Mouse (Mus musculus) myocyte (in vitro differentiated cells): ENCODE measurements at regions not wholly inside any gene's neighbourhood (a gene's known extent, or its start where the extent isn't known, plus 50 kb on each side); places are given as distances from the start of the nearest gene placed in this dataset.

Experiments
- H3K27me3 ChIP-seq: one replicate; pipeline ENCODE4 v1.6.1; 2011; ENCODE audit not compliant: control insufficient read depth, insufficient read depth, insufficient read length
- H3K36me3 ChIP-seq: one replicate; pipeline ENCODE4 v1.6.1; 2011; ENCODE audit not compliant: control insufficient read depth, insufficient read depth
- H3K4me2 ChIP-seq: one replicate; pipeline ENCODE4 v1.6.1; 2011; ENCODE audit warnings: low read depth, control low read depth
- H3K4me3 ChIP-seq: one replicate; pipeline ENCODE4 v1.5.1; 2011; ENCODE audit warnings: mild to moderate bottlenecking, control low read depth, moderate library complexity
- H3K79me2 ChIP-seq: one replicate; pipeline ENCODE4 v1.6.1; 2011; ENCODE audit not compliant: control insufficient read depth, insufficient read depth
- H3ac ChIP-seq: one replicate; pipeline ENCODE4 v1.6.1; 2011; ENCODE audit not compliant: control insufficient read depth, insufficient read length
- CEBPB ChIP-seq: IDR thresholded peaks from 2 replicates; pipeline ENCODE4 v1.6.1; 2011; ENCODE audit warnings: mild to moderate bottlenecking, moderate library complexity; ENCODE audit not compliant: poor library complexity, insufficient read depth, severe bottlenecking
- E2F4 ChIP-seq: IDR thresholded peaks from one replicate; pipeline ENCODE4 v1.6.1; 2011; ENCODE audit warnings: mild to moderate bottlenecking, control low read depth, moderate library complexity; ENCODE audit not compliant: insufficient read depth
- MAX ChIP-seq: IDR thresholded peaks from one replicate; pipeline ENCODE4 v1.6.1; 2011; ENCODE audit warnings: low read depth, mild to moderate bottlenecking, control low read depth
- MYOD1 ChIP-seq, 3 experiments: IDR thresholded peaks; one replicate each; pipeline ENCODE4 v1.6.1; 2011; ENCODE audit warnings: control low read depth in 2 of 3, low read depth in 2 of 3, mild to moderate bottlenecking in 2 of 3, moderate library complexity in 1 of 3; ENCODE audit not compliant: insufficient read length in 2 of 3, control insufficient read depth in 1 of 3
- MYOG ChIP-seq, 3 experiments: IDR thresholded peaks; one replicate each; pipeline ENCODE4 v1.6.1; 2011; ENCODE audit warnings: control low read depth in 2 of 3, low read depth in 2 of 3, mild to moderate bottlenecking in 2 of 3; ENCODE audit not compliant: insufficient read length in 2 of 3, control insufficient read depth in 1 of 3, insufficient read depth in 1 of 3
- POLR2A ChIP-seq: IDR thresholded peaks from one replicate; pipeline ENCODE4 v1.6.1; 2011; ENCODE audit warnings: low read depth, mild to moderate bottlenecking, control low read depth, moderate library complexity; ENCODE audit not compliant: insufficient read length
- POLR2AphosphoS2 ChIP-seq: IDR thresholded peaks from one replicate; pipeline ENCODE4 v1.6.1; 2011; ENCODE audit warnings: low read depth, control low read depth; ENCODE audit not compliant: insufficient read length
- REST ChIP-seq: IDR thresholded peaks from one replicate; pipeline ENCODE4 v1.6.1; 2011; ENCODE audit warnings: mild to moderate bottlenecking, control low read depth, moderate library complexity; ENCODE audit not compliant: insufficient read depth, insufficient read length
- SRF ChIP-seq: IDR thresholded peaks from one replicate; pipeline ENCODE4 v1.6.1; 2011; ENCODE audit warnings: low read depth; ENCODE audit not compliant: control insufficient read depth, insufficient read length
- TCF12 ChIP-seq: IDR thresholded peaks from one replicate; pipeline ENCODE4 v1.6.1; 2011; ENCODE audit warnings: mild to moderate bottlenecking, control low read depth; ENCODE audit not compliant: poor library complexity, insufficient read depth, severe bottlenecking
- TCF3 ChIP-seq: IDR thresholded peaks from one replicate; pipeline ENCODE4 v1.6.1; 2011; ENCODE audit warnings: low read depth, control low read depth; ENCODE audit not compliant: insufficient read length
- USF1 ChIP-seq: IDR thresholded peaks from one replicate; pipeline ENCODE4 v1.6.1; 2011; ENCODE audit warnings: low read depth, mild to moderate bottlenecking, control low read depth, moderate library complexity

GRCm38 (mm10) chr10:113034356-113034755 is 105.6 kb upstream of the Atxn7l3b start:
- no peak for TF ChIP-seq POLR2A
- no peak for TF ChIP-seq MAX
- TF ChIP-seq TCF3 = no peak
- no peak for TF ChIP-seq POLR2AphosphoS2
- no peak for TF ChIP-seq MYOG (IDR thresholded peaks at IDR 0.05; ENCODE audit: control insufficient read depth in 1 of 3, insufficient read depth in 1 of 3, insufficient read length in 2 of 3, low read depth in 2 of 3)
- TF ChIP-seq MYOD1 (IDR thresholded peaks at IDR 0.05; ENCODE audit: control insufficient read depth in 1 of 3, insufficient read length in 2 of 3, low read depth in 2 of 3) = no peak
- no peak for TF ChIP-seq CEBPB
- TF ChIP-seq USF1 = no peak
- TF ChIP-seq REST = no peak
- TF ChIP-seq E2F4 = no peak
- no peak for TF ChIP-seq TCF12
- TF ChIP-seq SRF = no peak
- Histone ChIP-seq H3K4me2 (no peak overlapping the region), H3K4me3 (no peak overlapping the region), H3K36me3 (no peaks in the 10 kb centered on the region), H3ac (no peak overlapping the region), H3K27me3 (no peaks in the 10 kb centered on the region), H3K79me2 (no peaks in the 10 kb centered on the region)

GRCm38 (mm10) chr10:113032870-113033269 is 104.1 kb upstream of the Atxn7l3b start:
- no peak overlapping the region for H3ac ChIP-seq
- no peak overlapping the region for H3K4me2 ChIP-seq
- H3K79me2 ChIP-seq = no peaks in the 10 kb centered on the region
- TF ChIP-seq E2F4 (no peak), CEBPB (no peak), MYOG (IDR thresholded peaks at IDR 0.05; ENCODE audit: control insufficient read depth in 1 of 3, insufficient read depth in 1 of 3, insufficient read length in 2 of 3, low read depth in 2 of 3) (peak in 1 of 3 experiments; percentile 52), MYOD1 (IDR thresholded peaks at IDR 0.05; ENCODE audit: control insufficient read depth in 1 of 3, insufficient read length in 2 of 3, low read depth in 2 of 3) (peak in 2 of 3 experiments; percentile 24 to 33), USF1 (no peak), POLR2AphosphoS2 (no peak)
- no peaks in the 10 kb centered on the region for H3K36me3 ChIP-seq
- no peaks in the 10 kb centered on the region for H3K27me3 ChIP-seq
- no peak overlapping the region for H3K4me3 ChIP-seq

- no peaks in the 10 kb centered on the region for H3K36me3 ChIP-seq
- TF ChIP-seq MYOG (IDR thresholded peaks at IDR 0.05; ENCODE audit: control insufficient read depth in 1 of 3, insufficient read depth in 1 of 3, insufficient read length in 2 of 3, low read depth in 2 of 3) (no peak), POLR2AphosphoS2 (no peak), MAX (no peak), MYOD1 (IDR thresholded peaks at IDR 0.05; ENCODE audit: control insufficient read depth in 1 of 3, insufficient read length in 2 of 3, low read depth in 2 of 3) (no peak), POLR2A (no peak), USF1 (no peak), CEBPB (no peak), REST (no peak), TCF12 (no peak), E2F4 (no peak), SRF (no peak), TCF3 (no peak)
- peak overlapping the region; percentile 22 for H3K4me2 ChIP-seq
- H3K79me2 ChIP-seq = no peaks in the 10 kb centered on the region
- H3ac ChIP-seq = no peak overlapping the region
- H3K4me3 ChIP-seq = no peak overlapping the region
- no peaks in the 10 kb centered on the region for H3K27me3 ChIP-seq
Measured at GRCm38 (mm10) chr10:113027300-113027699, 98.5 kb upstream of the Atxn7l3b start.

GRCm38 (mm10) chr10:113024633-113025032 is 95.8 kb upstream of the Atxn7l3b start:
- Histone ChIP-seq H3K4me3 (no peak overlapping the region), H3K27me3 (no peaks in the 10 kb centered on the region), H3K79me2 (no peaks in the 10 kb centered on the region), H3K4me2 (no peak overlapping the region), H3ac (no peak overlapping the region), H3K36me3 (no peaks in the 10 kb centered on the region)
- TF ChIP-seq USF1 (no peak), MAX (no peak), MYOG (IDR thresholded peaks at IDR 0.05; ENCODE audit: control insufficient read depth in 1 of 3, insufficient read depth in 1 of 3, insufficient read length in 2 of 3, low read depth in 2 of 3) (no peak), E2F4 (no peak), POLR2A (no peak), TCF12 (no peak), MYOD1 (IDR thresholded peaks at IDR 0.05; ENCODE audit: control insufficient read depth in 1 of 3, insufficient read length in 2 of 3, low read depth in 2 of 3) (no peak), REST (no peak), CEBPB (no peak)

GRCm38 (mm10) chr10:113009124-113009523 is 80.3 kb upstream of the Atxn7l3b start:
- Histone ChIP-seq H3K4me2 (no peak overlapping the region), H3K36me3 (no peaks in the 10 kb centered on the region), H3K79me2 (no peaks in the 10 kb centered on the region), H3K4me3 (no peak overlapping the region), H3ac (no peak overlapping the region), H3K27me3 (no peaks in the 10 kb centered on the region)
- no peak for TF ChIP-seq POLR2A
- TF ChIP-seq CEBPB = no peak
- TF ChIP-seq TCF12 = no peak
